Mouse (Mus musculus) embryonic facial prominence, embryonic 11.5 days (tissue): ENCODE results near the gene Gm26620. TPM values are rescaled to one million over a fixed set of nuclear protein-coding genes. Genes with fewer than 3 reads are reported as not detected.

Source experiments
- ATAC-seq: fragments of 200-750 bp; cut with Nextera tagmentation; replicated peaks from 2 replicates; pipeline ENCODE4 v1.8.0; 2017; ENCODE audit warnings: low read depth; ENCODE audit not compliant: insufficient number of reproducible peaks, low FRiP score, low TSS enrichment
- DNase-seq: peaks from one replicate; pipeline ENCODE4 v3.0.0-alpha.2; 2015; ENCODE audit warnings: low spot score
- H3K27ac ChIP-seq: fragments of 300-500 bp; sonication (generic); replicated peaks from 2 replicates; pipeline ENCODE4 v1.5.1; 2014; ENCODE audit warnings: mild to moderate bottlenecking, low read depth, low read length, control low read depth
- H3K27me3 ChIP-seq: fragments of 300-500 bp; sonication (generic); 2 replicates; pipeline ENCODE4 v1.6.1; 2014; ENCODE audit warnings: mild to moderate bottlenecking, low read length, moderate library complexity, mixed read lengths; ENCODE audit not compliant: control insufficient read depth, insufficient read depth
- H3K36me3 ChIP-seq: fragments of 300-500 bp; sonication (generic); replicated peaks from 2 replicates; pipeline ENCODE4 v1.6.1; 2014; ENCODE audit warnings: low read depth, mild to moderate bottlenecking, low read length, moderate library complexity, mixed read lengths; ENCODE audit not compliant: control insufficient read depth, insufficient read depth
- H3K4me1 ChIP-seq: fragments of 300-500 bp; sonication (generic); 2 replicates; pipeline ENCODE4 v1.6.1; 2014; ENCODE audit warnings: low read length, mixed read lengths; ENCODE audit not compliant: control insufficient read depth, insufficient read depth
- H3K4me2 ChIP-seq: fragments of 300-500 bp; sonication (generic); 2 replicates; pipeline ENCODE4 v1.6.1; 2014; ENCODE audit warnings: low read depth, mild to moderate bottlenecking, control low read depth, low read length, moderate library complexity
- H3K4me3 ChIP-seq: fragments of 300-500 bp; sonication (generic); 2 replicates; pipeline ENCODE4 v1.5.1; 2014; ENCODE audit warnings: low read depth, low read length, control low read depth
- H3K9ac ChIP-seq: fragments of 300-500 bp; sonication (generic); replicated peaks from 2 replicates; pipeline ENCODE4 v1.6.1; 2014; ENCODE audit warnings: mild to moderate bottlenecking, control low read depth, low read length
- H3K9me3 ChIP-seq: fragments of 300-500 bp; sonication (generic); replicated peaks from 2 replicates; pipeline ENCODE4 v1.6.1; 2016; ENCODE audit warnings: mild to moderate bottlenecking, low read length, inconsistent platforms, mixed read lengths; ENCODE audit not compliant: control insufficient read depth
- WGBS: fragments of 180-500 bp; shearing (Covaris S2); extraction: QIAGEN DNeasy Blood & Tissue Kit; methylation state at CpG from one replicate; pipeline ENCODE4 v1.1.7; 2014; 5-methylcytosine and 5-hydroxymethylcytosine counted together
- polyA plus RNA-seq: library from polyadenylated mRNA; unstranded; fragments of >200 nt; fragmentation: Nextera tagmentation; extraction: Ambion mirVana; gene quantifications from 2 replicates; pipeline ENCODE4 v1.2.1, GENCODE M21; 2014

The Gm26620 gene
- 0.33 TPM in 1 of 2 replicates, not detected in the other for polyA plus RNA-seq

GRCm38 (mm10) chr1:170884978-170885561, at the start of gene Gm26620, which contains the start of gene Dusp12:
Gene Gm26620, plus strand, starts transcription at chr1:170885065.
Gene Dusp12, minus strand, starts transcription at chr1:170885540.
- ATAC-seq (peak; percentile 88), DNase-seq (peak; percentile 92)
- H3K27ac ChIP-seq, result peak within 1 kb of the TSS; percentile 28; the same call in 1 of the 2 replicates
- no peaks in the 10 kb centered on the region; the same call in 1 of the 2 replicates for H3K36me3 ChIP-seq
- 0% methylated on average over 46 of the region's 46 CpGs for WGBS
- H3K4me1 ChIP-seq, result no peaks in the 10 kb centered on the region
- no peaks in the 10 kb centered on the region for H3K9me3 ChIP-seq
- peak within 1 kb of the TSS; percentile 95 for H3K4me3 ChIP-seq
- H3K27me3 ChIP-seq, result no peaks in the 10 kb centered on the region
- H3K9ac ChIP-seq, result peak within 1 kb of the TSS; percentile 93
- peak within 1 kb of the TSS; percentile 74 for H3K4me2 ChIP-seq

- no peak for ATAC-seq
- Histone ChIP-seq H3K4me2 (no peak overlapping the region), H3K27me3 (no peaks in the 10 kb centered on the region), H3K4me3 (no peak overlapping the region), H3K4me1 (no peaks in the 10 kb centered on the region), H3K9ac (no peak overlapping the region), H3K27ac (no peak overlapping the region), H3K9me3 (no peaks in the 10 kb centered on the region), H3K36me3 (no peaks in the 10 kb centered on the region)
- DNase-seq, result peak; percentile 52
These were observed 45.2 kb upstream of the Gm26620 start for GRCm38 (mm10) chr1:170839685-170840084.

GRCm38 (mm10) chr1:170844380-170844779, 40.5 kb upstream of the Gm26620 start:
- no peak for ATAC-seq
- Histone ChIP-seq H3K4me2 (no peak overlapping the region), H3K36me3 (no peaks in the 10 kb centered on the region), H3K9me3 (no peaks in the 10 kb centered on the region), H3K4me1 (no peaks in the 10 kb centered on the region), H3K9ac (no peak overlapping the region), H3K4me3 (no peak overlapping the region), H3K27ac (no peak overlapping the region), H3K27me3 (no peaks in the 10 kb centered on the region)
- DNase-seq, result peak; percentile 72
- WGBS, result 53% methylated on average over 8 of the region's 8 CpGs

- 47% methylated on average over 10 of the region's 10 CpGs for WGBS
- ATAC-seq, result no peak
- Histone ChIP-seq H3K36me3 (no peaks in the 10 kb centered on the region), H3K27ac (no peak overlapping the region), H3K9ac (no peak overlapping the region), H3K4me3 (no peak overlapping the region), H3K27me3 (no peaks in the 10 kb centered on the region), H3K4me2 (no peak overlapping the region), H3K9me3 (no peaks in the 10 kb centered on the region), H3K4me1 (no peaks in the 10 kb centered on the region)
- no peak for DNase-seq
These were observed 39.2 kb upstream of the Gm26620 start for GRCm38 (mm10) chr1:170845448-170846307.

- ATAC-seq (no peak), DNase-seq (no peak)
- Histone ChIP-seq H3K36me3 (no peaks in the 10 kb centered on the region), H3K4me2 (no peak overlapping the region), H3K9me3 (no peaks in the 10 kb centered on the region), H3K4me3 (no peak overlapping the region), H3K27ac (no peak overlapping the region), H3K27me3 (no peaks in the 10 kb centered on the region), H3K4me1 (no peaks in the 10 kb centered on the region), H3K9ac (no peak overlapping the region)
- 97% methylated on average over 2 of the region's 2 CpGs for WGBS
These were observed 34.9 kb upstream of the Gm26620 start for GRCm38 (mm10) chr1:170850007-170850406.

GRCm38 (mm10) chr1:170850637-170851624, 33.9 kb upstream of the Gm26620 start:
- H3K36me3 ChIP-seq, result no peaks in the 10 kb centered on the region
- H3K9me3 ChIP-seq, result no peaks in the 10 kb centered on the region
- H3K4me1 ChIP-seq, result no peaks in the 10 kb centered on the region
- H3K27me3 ChIP-seq, result no peaks in the 10 kb centered on the region
- no peak for DNase-seq
- no peak for ATAC-seq
- H3K9ac ChIP-seq, result no peak overlapping the region
- 83% methylated on average over 23 of the region's 23 CpGs for WGBS
- no peak overlapping the region for H3K4me3 ChIP-seq
- H3K4me2 ChIP-seq, result no peak overlapping the region
- no peak overlapping the region for H3K27ac ChIP-seq

GRCm38 (mm10) chr1:170853604-170854003, 31.3 kb upstream of the Gm26620 start:
- H3K4me2 ChIP-seq, result no peak overlapping the region
- H3K9ac ChIP-seq, result no peak overlapping the region
- WGBS, result 100% methylated on average over 3 of the region's 3 CpGs
- H3K9me3 ChIP-seq, result no peaks in the 10 kb centered on the region
- no peaks in the 10 kb centered on the region for H3K4me1 ChIP-seq
- no peaks in the 10 kb centered on the region for H3K27me3 ChIP-seq
- ATAC-seq (no peak), DNase-seq (no peak)
- no peaks in the 10 kb centered on the region for H3K36me3 ChIP-seq
- no peak overlapping the region for H3K4me3 ChIP-seq
- H3K27ac ChIP-seq, result no peak overlapping the region
